Mouse (Mus musculus): ENCODE measurements around the gene Ctcfl. TPM values are rescaled to one million over a fixed set of nuclear protein-coding genes. Genes with fewer than 3 reads are reported as not detected.
A peak's percentile ranks its signal among the peaks of the same experiment; 100 is the strongest.
"Not testable (repeated sequence)": the region's sequence is repeated elsewhere in the genome, so short reads cannot be mapped to it uniquely, and the experiment has no call there.

Gene Ctcfl
- polyA plus RNA-seq, 1 experiment from 2014 or later, result 0.05 TPM

GRCm38 (mm10) chr2:173106889-173107785, 12.2 kb downstream of the Ctcfl start:
- 19% methylated on average over 14 of the region's 14 CpGs for WGBS
- DNase-seq (peak; percentile 90), ATAC-seq (ENCODE audit: insufficient read depth) (peak; percentile 47; the same call in 1 of the 2 replicates)
- Histone ChIP-seq H3K9me3 (ENCODE audit: low read depth, low read length) (no peaks in the 10 kb centered on the region), H3K36me3 (ENCODE audit: insufficient read depth) (no peaks in the 10 kb centered on the region), H3K4me3 (ENCODE audit: low read depth, low read length) (no peak overlapping the region), H3K4me1 (ENCODE audit: insufficient read depth) (no peaks in the 10 kb centered on the region), H3K9ac (no peak overlapping the region), H3K4me2 (no peak overlapping the region), H3K27ac (ENCODE audit: low read depth) (no peak overlapping the region), H3K27me3 (ENCODE audit: insufficient read depth, low read length) (0 out of 2 replicates have a peak, but pooled peaks cover 10% of the 10 kb centered on the region)
- peak; percentile 83 for TF ChIP-seq CTCF (IDR thresholded peaks at IDR 0.05; ENCODE audit: low read depth)

GRCm38 (mm10) chr2:173106409-173106808, 12.9 kb downstream of the Ctcfl start:
- Histone ChIP-seq H3K9me3 (ENCODE audit: low read depth, low read length) (no peaks in the 10 kb centered on the region), H3K4me2 (no peak overlapping the region), H3K27me3 (ENCODE audit: insufficient read depth, low read length) (peaks cover 14% of the 10 kb centered on the region; the same call in 1 of the 2 replicates), H3K27ac (ENCODE audit: low read depth) (no peak overlapping the region), H3K4me3 (ENCODE audit: low read depth, low read length) (no peak overlapping the region), H3K36me3 (ENCODE audit: insufficient read depth) (no peaks in the 10 kb centered on the region), H3K9ac (no peak overlapping the region), H3K4me1 (ENCODE audit: insufficient read depth) (no peaks in the 10 kb centered on the region)
- ATAC-seq (ENCODE audit: insufficient read depth) (no peak), DNase-seq (no peak)
- 79% methylated on average over 9 of the region's 9 CpGs for WGBS
- TF ChIP-seq CTCF (IDR thresholded peaks at IDR 0.05; ENCODE audit: low read depth), result no peak

DNA sequence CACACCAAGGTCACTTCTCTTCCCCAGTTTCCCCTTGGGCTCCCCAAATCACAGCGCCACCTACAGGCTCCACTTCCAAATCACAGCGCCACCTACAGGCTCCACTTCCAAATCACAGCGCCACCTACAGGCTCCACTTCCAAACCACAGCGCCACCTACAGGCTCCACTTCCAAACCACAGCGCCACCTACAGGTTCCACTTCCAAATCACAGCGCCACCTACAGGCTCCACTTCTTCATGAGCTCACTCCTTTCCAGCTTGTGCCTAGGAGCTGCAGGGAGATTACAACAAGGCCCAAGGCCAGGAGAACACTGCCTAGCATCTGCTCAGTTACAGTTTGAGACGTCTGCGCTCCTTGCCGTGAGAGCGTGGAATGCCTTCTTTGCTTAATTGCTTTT, 22.0 kb downstream of the Ctcfl start:
- H3K4me3 ChIP-seq (ENCODE audit: low read depth, low read length); DNase-seq; H3K4me1 ChIP-seq (ENCODE audit: insufficient read depth); H3K9ac ChIP-seq; H3K9me3 ChIP-seq (ENCODE audit: low read depth, low read length); H3K27me3 ChIP-seq (ENCODE audit: insufficient read depth, low read length); ATAC-seq (ENCODE audit: insufficient read depth); H3K36me3 ChIP-seq (ENCODE audit: insufficient read depth); H3K27ac ChIP-seq (ENCODE audit: low read depth); H3K4me2 ChIP-seq: not testable (repeated sequence)
- WGBS, result 87% methylated on average over 10 of the region's 10 CpGs
- TF ChIP-seq CTCF (IDR thresholded peaks at IDR 0.05; ENCODE audit: low read depth), result peak; percentile 80

- no peaks in the 10 kb centered on the region for H3K27me3 ChIP-seq (ENCODE audit: insufficient read depth, low read length)
- peak; percentile 99 for TF ChIP-seq CTCF (IDR thresholded peaks at IDR 0.05; ENCODE audit: low read depth)
- ATAC-seq (ENCODE audit: insufficient read depth), result peak; percentile 63; the same call in 1 of the 2 replicates
- no peak overlapping the region for H3K4me3 ChIP-seq (ENCODE audit: low read depth, low read length)
- no peaks in the 10 kb centered on the region for H3K9me3 ChIP-seq (ENCODE audit: low read depth, low read length)
- H3K27ac ChIP-seq (ENCODE audit: low read depth), result no peak overlapping the region
- 20% methylated on average over 6 of the region's 6 CpGs for WGBS
- no peaks in the 10 kb centered on the region for H3K4me1 ChIP-seq (ENCODE audit: insufficient read depth)
- no peaks in the 10 kb centered on the region for H3K36me3 ChIP-seq (ENCODE audit: insufficient read depth)
- peak; percentile 95 for DNase-seq
- no peak overlapping the region for H3K4me2 ChIP-seq
- H3K9ac ChIP-seq, result no peak overlapping the region
Measured at GRCm38 (mm10) chr2:173089437-173089836, 29.9 kb downstream of the Ctcfl start.

- Histone ChIP-seq H3K27me3 (ENCODE audit: insufficient read depth, low read length) (no peaks in the 10 kb centered on the region), H3K9me3 (ENCODE audit: low read depth, low read length) (no peaks in the 10 kb centered on the region), H3K9ac (no peak overlapping the region), H3K36me3 (ENCODE audit: insufficient read depth) (no peaks in the 10 kb centered on the region), H3K4me2 (no peak overlapping the region), H3K4me1 (ENCODE audit: insufficient read depth) (no peaks in the 10 kb centered on the region), H3K4me3 (ENCODE audit: low read depth, low read length) (no peak overlapping the region), H3K27ac (ENCODE audit: low read depth) (peak overlapping the region; percentile 78; the same call in 1 of the 2 replicates)
- no peak for TF ChIP-seq CTCF (IDR thresholded peaks at IDR 0.05; ENCODE audit: low read depth)
- 41% methylated on average over 13 of the region's 13 CpGs for WGBS
- ATAC-seq (ENCODE audit: insufficient read depth) (peak; percentile 9; the same call in 1 of the 2 replicates), DNase-seq (peak; percentile 30)
Measured at GRCm38 (mm10) chr2:173087405-173087804, 31.9 kb downstream of the Ctcfl start.

DNA sequence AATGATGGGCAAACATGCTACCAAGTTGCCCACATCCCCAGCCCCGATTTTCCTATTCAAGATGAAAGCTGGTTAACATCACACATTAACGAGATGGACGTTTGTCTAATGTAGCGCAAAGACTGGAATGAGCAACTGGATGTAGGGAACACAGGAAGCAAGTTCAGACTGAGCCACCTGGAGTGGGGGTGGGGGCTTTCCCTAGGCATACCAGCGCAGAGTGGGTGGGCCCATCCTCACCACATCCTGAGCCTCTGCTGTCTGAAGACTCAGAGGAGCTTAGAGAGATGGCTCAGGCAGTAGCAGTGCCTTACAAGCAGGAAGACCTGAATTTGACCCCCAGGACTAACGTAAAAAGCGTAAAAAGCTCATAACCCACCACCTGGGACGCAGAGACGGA, 33.6 kb downstream of the Ctcfl start:
- Histone ChIP-seq H3K4me2 (no peak overlapping the region), H3K36me3 (ENCODE audit: insufficient read depth) (no peaks in the 10 kb centered on the region), H3K4me3 (ENCODE audit: low read depth, low read length) (no peak overlapping the region), H3K9ac (no peak overlapping the region), H3K27ac (ENCODE audit: low read depth) (no peak overlapping the region), H3K27me3 (ENCODE audit: insufficient read depth, low read length) (no peaks in the 10 kb centered on the region), H3K4me1 (ENCODE audit: insufficient read depth) (no peaks in the 10 kb centered on the region), H3K9me3 (ENCODE audit: low read depth, low read length) (no peaks in the 10 kb centered on the region)
- 71% methylated on average over 9 of the region's 9 CpGs for WGBS
- ATAC-seq (ENCODE audit: insufficient read depth) (no peak), DNase-seq (no peak)
- TF ChIP-seq CTCF (IDR thresholded peaks at IDR 0.05; ENCODE audit: low read depth), result no peak

DNA sequence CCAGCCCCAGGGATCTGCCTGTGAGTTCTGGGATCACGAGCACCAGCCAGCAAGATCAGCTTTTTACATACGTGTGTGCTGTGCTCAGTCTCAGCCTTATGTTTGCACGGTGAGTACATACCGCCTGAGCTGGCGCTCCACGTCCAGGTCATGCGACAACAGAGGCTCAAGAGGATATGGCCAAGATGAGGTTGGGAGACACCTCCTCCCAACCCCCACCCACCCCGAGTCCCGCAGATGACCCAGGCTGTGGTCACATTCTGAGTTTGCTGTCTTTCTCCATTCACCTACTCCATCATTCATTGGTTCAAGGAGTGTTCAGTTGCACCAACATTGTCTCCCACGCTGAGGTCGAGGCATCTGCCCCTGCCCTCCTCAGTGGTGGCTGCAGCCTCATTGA, 34.5 kb downstream of the Ctcfl start:
- H3K9ac ChIP-seq, result no peak overlapping the region
- no peak for ATAC-seq (ENCODE audit: insufficient read depth)
- H3K27ac ChIP-seq (ENCODE audit: low read depth), result no peak overlapping the region
- no peak overlapping the region for H3K4me2 ChIP-seq
- no peaks in the 10 kb centered on the region for H3K27me3 ChIP-seq (ENCODE audit: insufficient read depth, low read length)
- H3K4me1 ChIP-seq (ENCODE audit: insufficient read depth), result no peaks in the 10 kb centered on the region
- DNase-seq, result no peak
- no peaks in the 10 kb centered on the region for H3K36me3 ChIP-seq (ENCODE audit: insufficient read depth)
- WGBS, result 89% methylated on average over 11 of the region's 11 CpGs
- H3K9me3 ChIP-seq (ENCODE audit: low read depth, low read length), result no peaks in the 10 kb centered on the region
- no peak for TF ChIP-seq CTCF (IDR thresholded peaks at IDR 0.05; ENCODE audit: low read depth)
- H3K4me3 ChIP-seq (ENCODE audit: low read depth, low read length), result no peak overlapping the region

All from lung, embryonic 14.5 days (tissue).